22 mouse cellular contexts compared by ENCODE assay signal in the genomic region with DNA sequence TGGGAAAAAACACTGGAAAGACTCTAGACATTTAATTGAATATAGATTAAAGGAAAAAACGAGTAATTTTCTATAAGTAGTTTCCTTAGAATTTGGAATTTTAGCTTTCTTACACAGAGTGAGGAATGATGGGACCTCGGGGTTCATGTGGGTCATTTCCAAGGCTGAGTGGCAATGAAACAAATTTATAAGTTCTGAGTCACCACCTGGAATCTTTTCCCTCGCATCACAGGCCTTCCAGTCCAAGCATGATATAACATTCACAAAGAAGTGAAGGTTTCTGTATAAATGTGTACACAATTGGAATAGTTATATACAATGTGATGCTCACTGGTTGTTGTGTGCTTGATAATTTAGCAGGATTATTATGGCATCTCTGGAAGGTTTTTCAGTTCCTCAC.
"Had no signal": no experiment of that assay in that cellular context is flagged by ENCODE, and none has a peak within 500 bp of the region (broad histone marks: within the 10 kb centered on the region; RNA-seq: fewer than 3 reads in every experiment).

No protein-coding gene starts in this region.

- ATAC-seq: hindbrain, postnatal 0 days; intestine, embryonic 16.5 days had no signal

- H3K27me3 ChIP-seq: heart, embryonic 13.5 days; heart, embryonic 15.5 days; hindbrain, embryonic 13.5 days; hindbrain, embryonic 15.5 days; kidney, embryonic 15.5 days; limb, embryonic 12.5 days; liver, embryonic 13.5 days; liver, embryonic 15.5 days had no signal

- DNase-seq: gastrocnemius, postnatal 14 days; gastrocnemius, postnatal 36 days; heart, adult 11 months; heart, adult 2 months; heart, postnatal 14 days; heart, postnatal 36 days; kidney, adult 11 months; kidney, adult 2 months; kidney, adult 9 months; kidney, postnatal 14 days; kidney, postnatal 4 days; liver; liver, embryonic 13.5 days had no signal
